Mouse (Mus musculus) G1E (cell line): ENCODE results near the gene Vwa2. TPM values are rescaled to one million over a fixed set of nuclear protein-coding genes. Genes with fewer than 3 reads are reported as not detected.

ENCODE experiments used
- ATAC-seq: 2 replicates; pipeline ENCODE4 v1.8.0; 2016; ENCODE audit warnings: mild to moderate bottlenecking; ENCODE audit not compliant: insufficient number of reproducible peaks, poor library complexity, low FRiP score, severe bottlenecking; ENCODE audit errors: extremely low read depth
- DNase-seq: peaks from one replicate; pipeline ENCODE4 v3.0.0; 2012; ENCODE audit warnings: low spot score
- H3K27me3 ChIP-seq: 2 replicates; pipeline ENCODE4 v1.6.1; 2012; ENCODE audit warnings: mild to moderate bottlenecking, low read length, inconsistent platforms; ENCODE audit not compliant: insufficient read depth
- H3K36me3 ChIP-seq: replicated peaks from 2 replicates; pipeline ENCODE3; 2012; ENCODE audit warnings: mild to moderate bottlenecking, inconsistent platforms
- H3K4me1 ChIP-seq: 2 replicates; pipeline ENCODE4 v1.6.1; 2012; ENCODE audit warnings: low read depth, low read length, inconsistent platforms, mixed read lengths; ENCODE audit not compliant: insufficient read depth
- H3K4me3 ChIP-seq: 2 replicates; pipeline ENCODE4 v1.5.1; 2012; ENCODE audit warnings: low read depth, mild to moderate bottlenecking, inconsistent platforms, low read length, moderate library complexity, mixed read lengths
- H3K9me3 ChIP-seq: replicated peaks from 2 replicates; pipeline ENCODE4 v1.6.1; 2012; ENCODE audit warnings: inconsistent platforms
- CTCF ChIP-seq: IDR thresholded peaks from 2 replicates; pipeline ENCODE4 v1.5.1; 2012; ENCODE audit warnings: low read depth, low read length, inconsistent platforms, mixed read lengths
- GATA1 ChIP-seq: IDR thresholded peaks from 2 replicates; pipeline ENCODE4 v1.6.1; 2012; ENCODE audit warnings: borderline replicate concordance, low read length, inconsistent platforms, mixed read lengths
- GATA2 ChIP-seq: IDR thresholded peaks from 2 replicates; pipeline ENCODE4 v1.6.1; 2012; ENCODE audit warnings: low read depth, low read length, inconsistent platforms, borderline replicate concordance
- POLR2AphosphoS5 ChIP-seq: IDR thresholded peaks from 2 replicates; pipeline ENCODE4 v1.6.1; 2012; ENCODE audit warnings: low read depth, low read length, inconsistent platforms; ENCODE audit not compliant: insufficient replicate concordance
- TAL1 ChIP-seq: conservative IDR thresholded peaks from 2 replicates; pipeline ENCODE4 v1.6.1; 2012; ENCODE audit warnings: low read depth, low read length, inconsistent platforms, mixed read lengths
- polyA plus RNA-seq: library from polyadenylated mRNA; stranded (reverse); fragments of >175 nt; gene quantifications from 2 replicates; pipeline ENCODE4 v1.2.3, GENCODE M21; 2012
- total RNA-seq, 2 experiments: library from RNA; stranded (forward) in 1 of 2; stranded (reverse) in 1 of 2; fragments of 200-1000 nt in 1 of 2; fragments of >200 nt in 1 of 2; fragmentation: Nextera tagmentation in 1 of 2; gene quantifications; 2 replicates each; pipeline ENCODE4 v1.2.3; 2014 to 2017

The Vwa2 gene
- total and polyA plus RNA-seq, 3 experiments, result not detected

DNA sequence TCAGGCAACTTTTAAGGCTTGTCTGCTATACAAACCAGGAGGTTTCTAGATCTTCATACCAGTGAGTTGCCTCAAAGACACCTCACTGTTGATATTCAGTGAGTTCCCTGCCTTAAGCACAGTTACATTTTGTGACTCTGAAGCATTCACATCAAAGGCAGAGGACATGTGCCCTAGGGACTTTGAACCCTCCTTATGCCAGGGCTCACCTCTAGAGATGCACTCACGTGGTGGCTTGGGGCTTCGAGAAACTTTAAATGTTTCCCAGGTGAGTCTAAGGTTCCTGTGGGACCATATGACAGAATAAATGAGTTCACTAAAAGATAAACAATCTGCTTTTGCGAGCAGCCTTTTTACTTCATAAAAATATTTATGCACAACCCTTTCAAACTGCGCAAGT, 84.0 kb downstream of the Vwa2 start:
- ATAC-seq, result no peak
- Histone ChIP-seq H3K4me1 (no peaks in the 10 kb centered on the region), H3K36me3 (no peaks in the 10 kb centered on the region), H3K27me3 (0 out of 2 replicates have a peak, but pooled peaks cover 2% of the 10 kb centered on the region), H3K4me3 (no peak overlapping the region), H3K9me3 (no peaks in the 10 kb centered on the region)
- DNase-seq, result no peak
- no peak for TF ChIP-seq TAL1
- no peak for TF ChIP-seq GATA1
- no peak for TF ChIP-seq POLR2AphosphoS5
- no peak for TF ChIP-seq GATA2
- no peak for TF ChIP-seq CTCF

DNA sequence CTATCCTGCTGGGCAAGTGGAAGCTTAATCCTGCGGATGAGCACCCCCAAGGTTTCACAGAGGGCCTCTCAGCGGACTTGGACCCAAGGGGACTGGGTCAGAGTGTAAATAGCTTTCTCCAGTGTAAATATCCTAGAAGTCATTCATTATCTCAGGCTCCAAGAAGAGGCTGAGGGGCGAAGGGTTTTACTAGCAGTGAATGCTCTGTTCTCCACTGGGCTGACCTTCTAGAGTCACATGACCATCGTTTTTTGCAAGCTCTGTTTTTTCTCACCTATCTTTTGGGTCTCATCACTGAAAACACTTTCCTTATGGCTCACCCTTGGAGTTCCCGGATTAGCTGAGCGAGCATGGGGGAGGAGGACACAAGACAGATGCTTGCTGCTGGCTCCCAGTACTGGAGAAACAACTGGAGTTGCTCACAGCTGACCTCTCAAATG, 84.6 kb downstream of the Vwa2 start:
- Histone ChIP-seq H3K4me3 (no peak overlapping the region), H3K4me1 (no peaks in the 10 kb centered on the region), H3K36me3 (no peaks in the 10 kb centered on the region), H3K9me3 (no peaks in the 10 kb centered on the region), H3K27me3 (no peaks in the 10 kb centered on the region)
- DNase-seq (no peak), ATAC-seq (no peak)
- TF ChIP-seq GATA2 (no peak), CTCF (no peak), GATA1 (no peak), POLR2AphosphoS5 (no peak), TAL1 (no peak)

- Histone ChIP-seq H3K36me3 (no peaks in the 10 kb centered on the region), H3K4me1 (no peaks in the 10 kb centered on the region), H3K4me3 (no peak overlapping the region), H3K9me3 (no peaks in the 10 kb centered on the region), H3K27me3 (no peaks in the 10 kb centered on the region)
- TF ChIP-seq TAL1 (no peak), POLR2AphosphoS5 (no peak), GATA2 (no peak), CTCF (no peak), GATA1 (no peak)
- DNase-seq (no peak), ATAC-seq (no peak)
Observed at GRCm38 (mm10) chr19:56959057-56959456, 85.0 kb downstream of the Vwa2 start.

GRCm38 (mm10) chr19:56959601-56960000, 85.6 kb downstream of the Vwa2 start:
- Histone ChIP-seq H3K4me3 (no peak overlapping the region), H3K4me1 (no peaks in the 10 kb centered on the region), H3K9me3 (no peaks in the 10 kb centered on the region), H3K27me3 (no peaks in the 10 kb centered on the region), H3K36me3 (no peaks in the 10 kb centered on the region)
- no peak for DNase-seq
- no peak for ATAC-seq
- TF ChIP-seq TAL1, result no peak
- no peak for TF ChIP-seq CTCF
- no peak for TF ChIP-seq GATA1
- no peak for TF ChIP-seq POLR2AphosphoS5
- no peak for TF ChIP-seq GATA2

Other genes starting within 250 kb of the Vwa2 start
- not detected in 2 replicates for gene Adrb1, start 152.1 kb upstream of the Vwa2 start, total RNA-seq (2014; fragmentation: Nextera tagmentation)
- gene Adrb1, start 152.1 kb upstream of the Vwa2 start, total RNA-seq (2017), result 0.05 TPM in 1 of 2 replicates, not detected in the other
- not detected in 2 replicates for gene Adrb1, start 152.1 kb upstream of the Vwa2 start, polyA plus RNA-seq
- gene Ccdc186, start 52.1 kb upstream of the Vwa2 start, total RNA-seq (2014; fragmentation: Nextera tagmentation), result 86.8 and 118 TPM in 2 replicates
- 275 and 319 TPM in 2 replicates for gene Ccdc186, start 52.1 kb upstream of the Vwa2 start, total RNA-seq (2017)
- 2.7 and 3.0 TPM in 2 replicates for gene Ccdc186, start 52.1 kb upstream of the Vwa2 start, polyA plus RNA-seq
- not detected in 2 replicates for gene Tdrd1, start 48.0 kb upstream of the Vwa2 start, total RNA-seq (2014; fragmentation: Nextera tagmentation)
- gene Tdrd1, start 48.0 kb upstream of the Vwa2 start, total RNA-seq (2017), result under 0.01 and 0.05 TPM in 2 replicates
- gene Tdrd1, start 48.0 kb upstream of the Vwa2 start, polyA plus RNA-seq, result not detected in 2 replicates
- not detected in 2 replicates for gene Afap1l2, start 134.0 kb downstream of the Vwa2 start, total RNA-seq (2014; fragmentation: Nextera tagmentation)
- 0.11 and 0.12 TPM in 2 replicates for gene Afap1l2, start 134.0 kb downstream of the Vwa2 start, total RNA-seq (2017)
- gene Afap1l2, start 134.0 kb downstream of the Vwa2 start, polyA plus RNA-seq, result not detected in 2 replicates